Mouse (Mus musculus): ENCODE measurements around the gene Mast1. TPM values are rescaled to one million over a fixed set of nuclear protein-coding genes. Genes with fewer than 3 reads are reported as not detected.

Gene Mast1
- total RNA-seq, 2 experiments from 2014 or later, result 0.07 TPM; not detected in 1

DNA sequence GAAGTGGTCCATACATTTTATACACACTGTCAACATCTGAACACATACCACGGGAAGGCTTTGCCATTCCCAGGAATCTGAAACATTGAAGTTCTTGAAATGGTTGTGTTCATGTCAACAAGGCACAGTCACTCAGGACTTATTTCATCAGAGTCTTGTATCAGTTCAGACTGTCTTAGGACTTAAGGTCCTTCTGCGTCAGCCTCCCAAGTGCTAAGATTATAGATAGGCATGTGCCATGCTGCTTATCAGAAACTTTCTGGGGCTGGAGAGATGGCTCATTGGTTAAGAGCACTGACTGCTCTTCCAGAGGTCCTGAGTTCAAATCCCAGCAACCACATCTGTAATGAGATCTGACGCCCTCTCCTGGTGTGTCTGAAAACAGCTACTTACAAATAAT lies 62.8 kb downstream of the Mast1 start:
- no peak for DNase-seq (ENCODE audit: low spot score)

DNA sequence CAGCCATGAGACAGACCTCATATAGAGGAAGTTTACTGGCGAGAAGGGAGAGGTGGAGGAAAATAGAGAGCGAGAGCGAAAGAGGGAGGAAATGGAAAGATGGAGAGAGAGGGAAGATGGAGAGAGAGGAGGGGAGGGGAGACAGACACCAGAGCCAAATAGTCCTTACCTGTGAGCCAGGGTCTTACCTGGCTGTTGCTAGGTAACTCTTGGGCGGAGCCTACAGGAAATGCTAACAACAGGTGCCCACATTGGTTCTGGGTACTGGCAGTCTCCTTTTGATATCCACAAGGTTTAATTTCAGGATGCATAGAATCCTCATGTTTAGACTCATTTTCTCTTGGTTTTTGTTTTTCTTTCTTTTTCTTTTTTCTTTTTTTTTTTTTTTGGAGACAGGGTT lies 64.1 kb downstream of the Mast1 start:
- DNase-seq (ENCODE audit: low spot score), result no peak

DNA sequence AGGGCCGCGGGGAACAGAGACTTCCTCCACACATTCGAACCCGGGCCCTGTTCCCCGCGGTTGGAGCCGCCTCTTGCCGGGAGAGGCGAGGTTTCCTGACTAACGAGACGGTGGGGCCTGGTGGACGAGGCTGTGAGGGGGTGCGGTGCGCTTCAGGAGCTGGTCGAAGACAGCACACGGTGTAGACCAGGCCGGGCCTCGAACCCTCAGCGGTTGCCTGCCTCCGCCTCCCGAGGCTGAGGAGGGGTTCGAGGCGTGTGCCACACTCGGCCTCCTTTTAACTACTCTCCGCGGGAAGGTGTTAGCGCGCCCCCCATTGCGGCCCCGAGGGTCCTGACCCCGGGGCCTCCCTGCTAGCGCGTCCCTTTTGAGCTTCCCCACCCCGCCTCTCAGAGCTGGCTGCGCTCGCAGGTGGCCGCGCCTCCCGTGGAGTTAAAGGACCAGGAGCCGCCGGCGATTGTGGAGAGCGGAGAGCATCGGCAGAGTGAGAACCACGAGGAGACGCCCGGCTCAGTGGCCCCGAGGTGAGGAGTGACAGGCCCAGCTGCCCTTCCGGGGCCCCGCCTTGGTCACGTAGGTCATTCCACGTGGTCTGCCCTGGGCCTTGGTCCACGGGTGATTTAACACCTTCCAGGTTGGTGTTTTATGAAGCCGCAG lies 64.7 kb downstream of the Mast1 start:
- DNase-seq (ENCODE audit: low spot score), result peak; percentile 17

DNA sequence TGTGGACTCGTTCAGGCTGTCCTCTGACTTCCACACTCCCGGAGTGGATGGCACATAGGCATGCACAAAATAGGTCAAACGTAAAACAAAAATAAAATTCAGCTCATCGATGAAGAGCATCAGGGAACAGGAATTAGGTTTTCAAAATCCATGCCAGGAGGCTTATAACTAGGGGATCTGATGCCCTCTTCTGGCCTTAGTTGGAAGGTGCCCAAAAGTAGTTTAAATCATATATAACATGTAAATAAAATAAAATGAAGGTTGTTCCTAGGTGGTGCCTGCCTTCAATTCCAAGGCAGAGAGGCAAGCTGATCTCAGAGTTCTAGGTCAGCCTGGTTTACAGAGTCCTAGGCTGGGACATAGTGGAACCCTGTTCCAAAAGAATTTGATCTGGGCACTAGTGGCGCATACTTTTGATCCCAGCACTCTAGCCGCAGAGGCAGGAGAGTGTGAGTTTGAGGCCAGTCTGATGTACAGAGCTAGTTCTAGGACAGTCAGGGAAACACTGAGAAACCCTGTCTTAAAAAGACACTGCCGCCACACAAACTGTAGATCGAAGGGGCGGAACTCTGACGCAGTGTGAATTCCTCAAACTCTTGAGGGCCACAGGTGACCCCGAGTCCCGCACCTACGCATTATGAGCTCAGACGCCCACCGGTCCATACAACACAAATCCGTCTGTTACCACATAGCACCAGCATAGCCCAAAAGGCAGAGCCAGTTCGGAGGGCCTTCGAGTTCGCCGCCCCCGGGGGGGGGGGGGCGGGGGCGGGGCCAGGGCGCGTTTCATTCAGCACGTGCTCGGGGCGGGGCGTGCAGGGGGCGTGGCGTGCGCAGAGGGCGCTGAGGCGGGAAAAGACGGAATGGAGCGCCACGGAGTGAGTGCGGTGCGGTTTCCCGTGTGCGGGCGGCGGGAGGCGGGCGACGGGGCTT lies 65.5 kb downstream of the Mast1 start, which contains the start of gene Syce2:
Syce2 (plus strand) TSS at position 736 of the 933 bp plus-strand sequence.
- DNase-seq (ENCODE audit: low spot score), result peak; percentile 50

Small RNA genes within 50 kb of the gene (microRNA-seq; reads per million reads assigned to microRNA genes)
- not detected for gene Gm24197
- 1.0 reads per million for gene Mir7069

Other genes starting within 250 kb of the Mast1 start
- 10 to 100 TPM; 19.3 to 22.8 TPM for gene Nacc1, start 249.5 kb downstream of the Mast1 start, total RNA-seq (2021)
- 1 to 10 TPM in 1 of 2 experiments, under 1 TPM in 1; 0.73 to 1.6 TPM for gene Lyl1, start 235.9 kb downstream of the Mast1 start, total RNA-seq (2021)
- gene G430095P16Rik, start 214.4 kb downstream of the Mast1 start, total RNA-seq (2021), result under 1 TPM; 0.34 to 0.45 TPM
- 100 to 1,000 TPM; 481 to 528 TPM for gene Nfix, start 137.0 kb downstream of the Mast1 start, total RNA-seq (2021)
- gene Dand5, start 114.5 kb downstream of the Mast1 start, total RNA-seq (2021), result 10 to 100 TPM; 12.8 to 12.9 TPM
- gene Gadd45gip1, start 105.8 kb downstream of the Mast1 start, total RNA-seq (2021), result 10 to 100 TPM; 22.9 to 24.2 TPM
- 100 to 1,000 TPM; 171 to 176 TPM for gene Rad23a, start 96.7 kb downstream of the Mast1 start, total RNA-seq (2021)
- gene Calr, start 90.4 kb downstream of the Mast1 start, total RNA-seq (2021), result 100 to 1,000 TPM; 145 to 160 TPM
- 10 to 100 TPM; 22.8 to 25.2 TPM for gene Farsa, start 80.4 kb downstream of the Mast1 start, total RNA-seq (2021)
- gene Syce2, start 65.2 kb downstream of the Mast1 start, total RNA-seq (2021), result 1 to 10 TPM; 1.3 to 1.4 TPM
- 10 to 100 TPM; 33.7 to 38.2 TPM for gene Gcdh, start 43.4 kb downstream of the Mast1 start, total RNA-seq (2021)
- not detected for gene Klf1, start 35.4 kb downstream of the Mast1 start, total RNA-seq (2021)
- 1 to 10 TPM; 6.1 to 6.8 TPM for gene Dnase2a, start 28.8 kb downstream of the Mast1 start, total RNA-seq (2021)
- gene Rtbdn, start 9.6 kb upstream of the Mast1 start, total RNA-seq (2021), result not detected
- gene Gm49661, start 32.1 kb upstream of the Mast1 start, total RNA-seq (2021), result not detected
- 100 to 1,000 TPM; 193 to 200 TPM for gene Prdx2, start 32.2 kb upstream of the Mast1 start, total RNA-seq (2021)
- 10 to 100 TPM; 21.1 to 21.7 TPM for gene Rnaseh2a, start 32.4 kb upstream of the Mast1 start, total RNA-seq (2021)
- gene Junb, start 41.4 kb upstream of the Mast1 start, total RNA-seq (2021), result 10 to 100 TPM in 1 of 2 experiments, 1 to 10 TPM in 1; 9.4 to 12.5 TPM
- 1 to 10 TPM; 2.1 to 2.7 TPM for gene Hook2, start 53.2 kb upstream of the Mast1 start, total RNA-seq (2021)
- not detected for gene Best2, start 77.2 kb upstream of the Mast1 start, total RNA-seq (2021)
- gene Asna1, start 87.9 kb upstream of the Mast1 start, total RNA-seq (2021), result 10 to 100 TPM; 53.6 to 58.0 TPM
- 10 to 100 TPM; 70.4 to 78.8 TPM for gene Trir, start 89.5 kb upstream of the Mast1 start, total RNA-seq (2021)
- gene Tnpo2, start 99.6 kb upstream of the Mast1 start, total RNA-seq (2021), result 10 to 100 TPM; 27.6 to 35.4 TPM
- gene Fbxw9, start 122.7 kb upstream of the Mast1 start, total RNA-seq (2021), result 1 to 10 TPM; 1.8 TPM
- not detected for gene Gm5741, start 130.6 kb upstream of the Mast1 start, total RNA-seq (2021)
- gene Dhps, start 134.4 kb upstream of the Mast1 start, total RNA-seq (2021), result 10 to 100 TPM; 31.6 to 35.1 TPM
- 10 to 100 TPM; 46.9 to 47.2 TPM for gene Wdr83os, start 143.4 kb upstream of the Mast1 start, total RNA-seq (2021)
- 10 to 100 TPM; 12.6 to 20.8 TPM for gene Wdr83, start 143.9 kb upstream of the Mast1 start, total RNA-seq (2021)
- gene Man2b1, start 145.9 kb upstream of the Mast1 start, total RNA-seq (2021), result 1 to 10 TPM; 7.9 to 9.4 TPM
- gene Zfp791, start 185.7 kb upstream of the Mast1 start, total RNA-seq (2021), result 1 to 10 TPM; 1.0 to 1.1 TPM
- not detected for gene Cks1brt, start 214.6 kb upstream of the Mast1 start, total RNA-seq (2021)

Measured in gastrocnemius, adult 18-20 months (tissue).